Mouse (Mus musculus): ENCODE results near the gene Gpr33. TPM values are rescaled to one million over a fixed set of nuclear protein-coding genes. Genes with fewer than 3 reads are reported as not detected.

The Gpr33 gene
- polyA plus RNA-seq (2012; ENCODE audit: low replicate concordance) = not detected in 2 replicates

GRCm38 (mm10) chr12:52027963-52028362, at the start of gene Gpr33:
Gene Gpr33, minus strand, starts transcription at chr12:52028063.

GRCm38 (mm10) chr12:52005877-52006632, 21.8 kb downstream of the Gpr33 start, which contains the start of gene Dtd2:
Gene Dtd2, minus strand, starts transcription at chr12:52006501.

Other genes starting within 250 kb of the Gpr33 start
- gene Hectd1, start 198.5 kb downstream of the Gpr33 start, polyA plus RNA-seq (2012; ENCODE audit: low replicate concordance) = 5.8 and 11.6 TPM in 2 replicates
- gene Heatr5a, start 56.7 kb downstream of the Gpr33 start, polyA plus RNA-seq (2012; ENCODE audit: low replicate concordance) = 1.3 and 6.8 TPM in 2 replicates
- 0.96 and 3.0 TPM in 2 replicates for gene Dtd2, start 21.6 kb downstream of the Gpr33 start, polyA plus RNA-seq (2012; ENCODE audit: low replicate concordance)
- gene Nubpl, start 69.7 kb upstream of the Gpr33 start, polyA plus RNA-seq (2012; ENCODE audit: low replicate concordance) = 3.2 and 4.3 TPM in 2 replicates